Mouse (Mus musculus): ENCODE measurements around the gene Cdc45. TPM values are rescaled to one million over a fixed set of nuclear protein-coding genes. Genes with fewer than 3 reads are reported as not detected.

The Cdc45 gene
- total RNA-seq, 2 experiments from 2014 or later, result 4.0 to 4.3 TPM

DNA sequence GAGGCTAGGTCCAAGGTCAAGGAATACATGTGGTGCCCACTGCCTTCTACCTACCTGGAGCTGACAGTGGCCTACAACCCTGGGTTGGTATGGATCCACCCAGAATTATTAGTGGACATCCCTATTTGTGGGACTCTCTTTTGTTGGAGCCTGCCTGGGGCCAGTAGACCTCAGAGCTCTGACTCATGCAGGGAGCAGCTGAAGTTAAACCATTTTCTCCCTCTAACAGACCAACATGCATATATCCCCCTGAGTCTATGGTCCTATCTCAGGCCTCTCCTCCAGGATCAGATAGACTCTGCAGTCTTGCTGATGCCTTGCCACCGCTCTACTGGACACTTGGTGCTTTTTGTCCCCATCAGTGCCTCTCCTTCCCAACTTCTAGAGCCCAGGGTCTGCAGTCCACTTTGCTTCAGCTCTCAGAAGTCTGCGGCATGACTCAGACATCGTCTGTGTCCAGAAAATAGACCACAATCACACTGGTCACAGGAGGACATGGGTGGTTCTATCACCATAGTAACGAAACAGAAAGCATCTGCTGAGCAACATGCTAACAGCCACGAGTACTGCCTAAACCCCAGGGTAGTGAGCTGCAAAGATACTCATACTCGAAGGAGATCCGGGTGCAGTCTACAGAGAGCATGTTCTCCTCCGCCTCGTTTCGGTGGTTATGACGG is 16.4 kb downstream of the Cdc45 start:
- DNase-seq (ENCODE audit: low spot score in 2 of 2), result no peak

DNA sequence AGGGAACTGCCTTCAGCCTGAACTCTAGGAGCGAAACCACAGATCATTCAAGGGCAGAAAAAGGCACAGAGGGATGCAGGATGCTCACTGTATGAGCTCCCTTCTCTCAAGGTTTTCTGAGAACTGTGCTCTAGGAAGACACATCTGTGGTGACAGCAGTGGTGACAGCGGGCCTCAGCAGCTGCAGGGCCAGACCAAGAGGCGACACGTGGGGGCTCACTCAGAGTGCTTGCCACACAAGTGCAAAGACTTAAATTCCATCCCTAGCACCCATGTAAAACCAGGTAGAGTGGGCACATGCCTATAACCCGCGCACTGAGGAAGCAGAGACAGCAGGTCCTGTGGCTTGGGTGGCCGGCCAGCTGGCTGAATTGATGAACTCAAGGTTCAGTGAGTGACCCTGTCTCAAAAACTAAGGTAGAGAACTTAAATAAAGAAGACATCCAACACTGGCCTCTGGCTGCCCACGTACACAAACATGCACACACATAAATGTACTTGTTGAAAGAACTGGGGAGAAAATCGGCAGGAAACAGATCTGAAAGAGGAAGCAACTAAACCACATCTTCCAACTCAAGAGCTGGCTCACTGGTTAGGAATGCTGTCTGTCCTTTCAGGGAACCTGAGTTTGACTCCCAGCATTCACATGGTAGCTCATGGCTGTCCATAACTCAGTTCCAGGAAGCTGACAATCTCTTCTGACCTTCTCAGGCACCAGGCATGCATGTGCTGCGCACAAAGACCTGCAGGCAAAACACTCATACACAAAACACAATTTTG is 23.0 kb downstream of the Cdc45 start:
- DNase-seq (ENCODE audit: low spot score in 2 of 2), result no peak

DNA sequence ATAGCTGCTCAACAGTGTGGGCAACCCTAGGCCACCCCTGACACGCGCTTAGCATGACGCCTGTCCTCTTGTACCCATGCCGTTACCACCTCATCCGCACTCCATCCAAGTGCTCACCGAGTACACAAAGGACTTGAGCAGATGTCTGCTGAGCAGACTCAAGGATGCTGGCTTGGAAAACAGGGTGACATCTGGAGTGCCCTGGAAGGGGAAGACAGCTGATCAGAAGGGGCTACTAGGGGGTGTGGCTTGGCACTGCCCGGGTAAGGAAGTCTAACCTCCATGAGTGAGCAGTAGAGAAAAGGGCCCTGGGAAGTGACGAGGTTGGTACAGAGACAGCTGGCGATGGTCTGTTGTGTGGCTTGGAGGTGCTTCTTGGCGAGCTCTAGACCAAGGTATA is 25.1 kb downstream of the Cdc45 start:
- DNase-seq (ENCODE audit: low spot score in 2 of 2), result no peak

DNA sequence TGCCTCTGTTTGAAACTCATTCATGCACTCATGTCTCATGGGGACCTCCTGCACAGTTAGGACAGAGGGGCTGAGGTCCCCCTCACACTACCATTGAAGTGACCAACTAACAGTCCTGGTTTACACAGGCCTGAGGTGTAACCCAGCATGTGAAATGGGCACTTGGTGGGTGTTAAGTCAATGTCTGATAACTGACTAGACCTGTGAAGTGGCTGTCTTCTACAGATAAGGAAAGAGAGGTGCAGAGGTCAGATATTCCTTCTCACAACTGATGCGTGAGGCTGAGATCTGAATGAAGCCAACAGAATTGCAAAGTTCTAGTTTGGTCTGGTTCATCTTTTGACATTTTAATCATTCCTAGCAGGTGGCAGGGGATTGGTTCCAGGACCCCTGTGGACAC is 26.3 kb downstream of the Cdc45 start:
- no peak for DNase-seq (ENCODE audit: low spot score in 2 of 2)

DNA sequence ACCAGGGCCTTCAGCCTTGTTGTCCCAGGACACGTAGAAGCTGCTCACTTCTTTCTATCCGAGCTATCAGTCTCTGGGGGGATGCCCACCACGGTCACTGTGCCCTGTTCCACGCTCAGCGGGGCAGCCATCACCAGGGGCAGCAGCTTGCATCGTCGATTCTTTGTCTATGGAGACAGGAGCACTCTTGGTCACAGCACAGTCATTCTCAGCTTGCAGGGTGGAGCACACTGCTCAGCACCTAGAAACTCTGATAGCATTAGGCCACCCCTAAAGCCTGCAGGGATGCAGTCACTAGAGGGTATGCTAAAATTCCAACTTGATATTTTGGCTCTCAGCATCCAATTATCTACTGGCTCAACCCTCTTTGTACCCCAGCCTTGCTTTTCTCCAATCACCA is 26.8 kb downstream of the Cdc45 start:
- DNase-seq (ENCODE audit: low spot score in 2 of 2), result no peak

DNA sequence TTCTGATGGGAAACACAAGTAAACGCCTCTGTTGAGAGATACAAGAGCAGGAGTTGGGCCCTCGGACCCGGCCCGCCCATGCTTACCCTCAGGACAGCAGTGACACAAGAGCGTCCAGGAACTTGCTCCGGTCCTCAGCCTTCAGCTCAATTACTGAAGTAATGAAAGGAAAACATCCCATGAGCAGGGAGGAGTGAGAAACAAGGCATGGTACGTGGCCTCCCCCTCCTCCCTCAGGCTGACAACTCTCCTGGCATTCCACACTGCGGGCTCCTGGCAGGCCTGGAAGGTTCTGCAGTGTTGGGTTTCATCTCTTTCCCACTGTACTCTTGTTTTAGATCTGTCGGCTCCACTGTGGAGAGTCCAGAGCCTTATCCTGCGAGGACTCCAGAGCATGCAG is 30.0 kb downstream of the Cdc45 start:
- no peak for DNase-seq (ENCODE audit: low spot score in 2 of 2)

DNA sequence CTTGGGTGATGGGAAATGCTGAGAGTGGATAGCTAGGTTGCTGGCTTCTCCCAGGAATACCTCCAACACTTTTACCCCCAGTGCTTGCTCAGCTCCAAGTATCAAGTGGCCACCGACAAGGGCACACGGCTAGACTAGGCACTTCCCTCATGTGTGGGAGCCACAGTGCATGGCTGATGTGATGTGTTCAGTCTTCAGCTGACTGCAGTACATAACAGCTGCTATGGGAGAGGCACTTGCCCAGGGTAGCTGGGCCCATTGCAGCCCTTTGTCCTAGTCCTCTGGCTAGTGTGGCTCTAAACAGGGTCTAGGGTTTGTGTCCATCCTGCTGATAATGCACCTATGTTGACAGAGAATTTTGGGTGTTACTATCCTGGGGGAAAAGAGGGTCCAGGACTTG is 33.3 kb downstream of the Cdc45 start:
- no peak for DNase-seq (ENCODE audit: low spot score in 2 of 2)

DNA sequence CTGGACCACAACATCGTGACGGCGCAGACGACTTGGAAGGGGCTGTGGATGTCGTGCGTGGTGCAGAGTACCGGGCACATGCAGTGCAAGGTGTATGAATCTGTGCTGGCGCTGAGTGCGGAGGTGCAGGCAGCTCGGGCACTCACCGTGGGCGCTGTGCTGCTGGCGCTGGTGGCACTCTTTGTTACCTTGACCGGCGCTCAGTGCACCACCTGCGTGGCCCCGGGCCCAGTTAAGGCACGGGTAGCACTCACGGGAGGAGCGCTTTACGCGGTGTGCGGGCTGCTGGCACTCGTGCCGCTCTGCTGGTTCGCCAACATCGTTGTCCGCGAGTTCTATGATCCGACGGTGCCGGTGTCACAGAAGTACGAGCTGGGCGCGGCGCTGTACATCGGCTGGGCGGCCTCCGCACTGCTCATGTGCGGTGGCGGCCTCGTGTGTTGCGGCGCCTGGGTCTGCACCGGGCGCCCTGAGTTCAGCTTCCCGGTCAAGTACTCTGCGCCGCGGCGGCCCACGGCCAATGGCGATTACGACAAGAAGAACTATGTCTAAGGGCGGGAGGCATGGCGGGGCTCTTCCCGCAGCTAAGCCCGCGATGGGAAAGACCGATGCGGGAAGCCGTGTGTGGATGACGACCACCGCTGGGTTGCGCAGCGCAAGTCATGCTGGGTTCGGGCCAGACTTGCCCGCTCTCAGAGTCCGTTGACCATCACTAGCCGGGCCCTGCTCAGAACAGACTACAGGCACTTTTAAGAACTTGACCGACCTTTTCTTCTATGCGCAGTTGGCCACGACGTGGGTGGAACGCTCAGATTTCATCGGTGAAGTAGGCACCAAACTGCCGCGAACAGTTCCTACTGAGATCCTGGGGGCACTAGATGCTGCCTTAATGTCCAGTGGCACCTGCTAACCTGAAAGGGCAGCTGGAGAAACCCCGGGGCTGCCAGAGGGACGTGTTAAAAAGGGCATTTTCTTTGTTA is 34.4 kb downstream of the Cdc45 start:
- DNase-seq (ENCODE audit: low spot score in 2 of 2), result no peak

DNA sequence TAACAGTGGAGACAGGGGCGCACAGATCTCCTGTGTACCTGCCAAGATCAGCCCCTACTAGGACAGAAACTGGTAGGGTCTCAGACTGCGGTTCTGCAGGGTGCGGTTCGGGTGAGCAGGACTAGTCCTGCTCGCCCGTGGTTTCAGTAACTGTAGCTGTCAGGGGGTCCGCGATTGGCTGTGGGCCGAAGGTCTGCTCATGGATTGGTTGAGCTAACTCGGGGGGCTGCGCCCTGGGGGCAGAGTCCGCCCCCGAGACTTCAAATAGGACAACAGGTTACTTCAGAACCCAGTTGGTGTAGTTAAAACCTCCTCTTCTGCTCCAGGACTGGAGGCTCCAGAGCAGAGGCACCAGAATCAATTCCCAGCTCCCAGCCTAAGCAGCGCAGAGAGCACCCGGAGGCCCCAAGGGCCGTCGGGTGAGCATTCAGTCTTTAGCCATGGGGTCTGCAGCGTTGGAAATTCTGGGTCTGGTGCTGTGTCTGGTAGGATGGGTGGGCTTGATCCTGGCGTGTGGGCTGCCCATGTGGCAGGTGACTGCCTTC is 35.2 kb downstream of the Cdc45 start, which contains the start of gene Cldn5:
TSS of gene Cldn5 (plus strand) at position 292 of the 545 bp plus-strand sequence.
- DNase-seq (ENCODE audit: low spot score in 2 of 2), result no peak

DNA sequence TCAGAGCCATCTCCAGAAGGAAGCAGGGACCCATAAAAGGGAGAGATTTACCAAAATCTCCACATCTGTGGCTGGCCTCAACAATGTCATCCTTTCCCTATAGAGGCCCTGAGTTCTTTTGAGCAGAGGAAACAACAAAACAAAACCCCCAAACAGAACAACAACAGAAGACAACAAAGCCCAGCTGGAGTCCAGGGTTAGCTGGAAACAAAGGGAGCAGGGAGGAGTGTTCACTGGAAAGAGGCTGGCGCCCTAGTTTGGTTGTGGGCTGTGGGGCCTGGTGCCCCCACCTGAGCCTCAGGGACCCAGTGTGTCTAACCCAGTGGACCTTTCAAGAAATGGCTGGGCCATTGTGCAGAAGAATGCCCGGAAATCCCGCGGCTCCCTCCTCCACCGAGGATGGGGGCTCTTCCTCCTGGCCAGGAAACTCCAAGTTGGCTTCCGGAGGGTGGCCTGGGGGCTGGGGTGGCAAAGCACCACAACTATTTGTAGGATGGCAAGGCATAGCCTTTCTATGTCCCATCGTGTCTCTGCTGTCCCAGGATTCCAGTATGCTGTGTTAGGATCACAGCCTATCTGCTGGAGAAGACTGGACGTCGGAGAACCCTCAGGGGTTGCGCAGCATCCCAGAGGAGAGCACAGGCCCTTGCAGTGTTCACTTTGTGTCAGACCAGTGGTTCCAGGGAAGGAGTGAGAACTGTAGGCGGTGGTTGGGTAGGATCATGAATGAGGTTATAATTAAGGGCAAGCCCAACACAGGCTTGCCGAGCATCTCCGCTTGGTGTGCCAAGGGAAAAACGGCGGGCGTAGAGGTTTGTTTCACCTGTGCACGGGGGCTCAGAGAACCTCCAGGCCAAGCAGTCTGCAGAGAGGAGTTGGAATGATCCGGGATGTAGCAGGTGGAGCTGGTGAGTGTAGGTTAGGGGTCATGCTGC is 35.9 kb downstream of the Cdc45 start:
- DNase-seq (ENCODE audit: low spot score in 2 of 2), result no peak

DNA sequence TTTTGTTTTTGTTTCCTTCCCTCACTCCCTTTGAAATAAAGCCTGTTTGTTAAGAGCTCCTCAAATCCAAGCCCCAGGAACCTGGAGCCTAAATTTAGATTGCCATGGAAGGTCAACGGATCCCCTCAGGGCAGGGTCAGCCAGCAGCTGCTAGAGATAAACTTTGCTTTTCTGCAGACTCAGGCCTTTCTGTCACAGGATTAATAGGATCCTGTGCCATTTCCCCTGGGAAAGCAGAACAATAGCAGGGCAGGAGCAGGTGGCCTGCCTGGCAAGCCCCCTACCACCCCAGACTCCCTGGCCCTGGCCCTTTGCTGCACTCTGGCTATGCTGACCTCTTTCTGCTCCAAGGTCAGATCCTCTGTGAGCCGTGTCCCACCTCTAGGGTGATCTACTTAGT is 37.9 kb downstream of the Cdc45 start:
- no peak for DNase-seq (ENCODE audit: low spot score in 2 of 2)

DNA sequence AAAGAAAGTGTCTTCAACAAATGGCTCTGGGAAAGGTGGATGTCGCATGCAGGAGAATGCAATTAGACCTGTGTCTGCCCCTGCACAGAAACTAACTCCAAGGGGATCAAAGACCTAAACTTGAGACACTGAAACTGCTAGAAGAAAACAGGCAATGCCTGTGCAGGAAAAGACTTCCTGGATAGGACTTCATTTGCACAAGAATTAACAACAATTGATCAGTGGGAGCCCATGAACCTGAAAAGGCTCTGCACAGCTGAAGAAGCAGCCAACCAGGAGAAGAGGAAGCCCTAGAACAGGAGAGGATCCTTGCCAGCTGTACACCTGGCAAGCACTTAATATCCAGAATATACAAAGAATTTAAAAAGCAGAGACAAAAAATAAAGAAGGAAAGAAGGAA is 42.3 kb downstream of the Cdc45 start:
- no peak for DNase-seq (ENCODE audit: low spot score in 2 of 2)

DNA sequence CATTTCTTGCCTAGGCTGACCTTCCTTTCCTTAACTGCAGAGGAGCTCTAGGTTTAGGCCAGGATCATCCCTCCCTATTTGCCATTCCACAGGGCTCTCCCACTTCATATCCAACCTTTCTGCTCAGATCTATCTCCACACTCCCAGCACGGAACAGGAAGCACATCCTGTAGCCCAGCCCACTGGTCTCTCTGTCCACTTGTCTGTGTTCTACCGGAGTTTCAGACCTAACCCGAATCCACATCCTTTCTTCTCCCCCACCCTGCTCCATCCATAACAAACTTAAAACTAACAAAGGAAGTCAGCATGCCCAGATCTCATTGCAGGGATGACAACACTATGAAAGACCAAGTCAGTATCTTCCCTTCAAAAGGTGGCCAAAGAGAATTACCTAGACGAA is 45.4 kb downstream of the Cdc45 start:
- no peak for DNase-seq (ENCODE audit: low spot score in 2 of 2)

DNA sequence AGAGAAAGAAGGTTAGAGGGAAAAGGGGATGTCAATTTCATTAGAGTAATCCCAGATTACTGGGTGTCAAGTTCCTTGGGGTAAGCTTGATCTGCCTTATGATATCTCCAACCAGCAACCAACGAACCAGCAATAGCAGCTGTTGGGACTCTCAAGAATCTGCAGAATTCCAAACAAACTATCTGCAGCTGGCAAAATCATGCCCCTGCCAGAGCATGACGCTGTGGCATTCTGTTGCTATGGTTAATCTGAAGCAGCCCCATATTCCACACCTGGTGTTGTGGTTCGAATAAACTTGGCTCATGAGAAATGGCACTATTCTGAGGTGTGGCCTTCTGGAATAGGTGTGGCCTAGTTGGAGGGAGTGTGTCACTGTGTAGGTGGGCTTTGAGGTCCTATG is 48.8 kb downstream of the Cdc45 start:
- DNase-seq (ENCODE audit: low spot score in 2 of 2), result no peak

DNA sequence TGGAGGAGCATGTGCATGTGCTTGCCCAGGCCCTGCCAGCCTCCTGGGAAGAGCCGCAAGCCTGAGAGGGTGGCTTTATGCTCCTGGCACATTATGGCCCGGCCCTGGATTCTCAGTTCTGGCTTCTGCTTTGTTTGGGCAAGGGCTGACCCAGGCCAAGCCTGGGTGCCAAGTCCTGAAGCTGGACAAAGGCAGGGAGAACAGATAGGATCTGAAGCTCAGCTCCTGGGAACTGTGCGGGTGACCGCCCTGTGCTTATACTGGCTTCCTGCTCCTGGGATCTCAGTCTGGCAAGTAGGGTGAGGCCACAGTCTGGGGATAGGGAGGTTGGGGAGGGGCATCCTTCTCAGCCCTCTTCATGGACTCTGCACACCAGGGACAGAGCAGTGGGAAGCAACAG is 50.1 kb downstream of the Cdc45 start:
- DNase-seq (ENCODE audit: low spot score in 2 of 2), result no peak

DNA sequence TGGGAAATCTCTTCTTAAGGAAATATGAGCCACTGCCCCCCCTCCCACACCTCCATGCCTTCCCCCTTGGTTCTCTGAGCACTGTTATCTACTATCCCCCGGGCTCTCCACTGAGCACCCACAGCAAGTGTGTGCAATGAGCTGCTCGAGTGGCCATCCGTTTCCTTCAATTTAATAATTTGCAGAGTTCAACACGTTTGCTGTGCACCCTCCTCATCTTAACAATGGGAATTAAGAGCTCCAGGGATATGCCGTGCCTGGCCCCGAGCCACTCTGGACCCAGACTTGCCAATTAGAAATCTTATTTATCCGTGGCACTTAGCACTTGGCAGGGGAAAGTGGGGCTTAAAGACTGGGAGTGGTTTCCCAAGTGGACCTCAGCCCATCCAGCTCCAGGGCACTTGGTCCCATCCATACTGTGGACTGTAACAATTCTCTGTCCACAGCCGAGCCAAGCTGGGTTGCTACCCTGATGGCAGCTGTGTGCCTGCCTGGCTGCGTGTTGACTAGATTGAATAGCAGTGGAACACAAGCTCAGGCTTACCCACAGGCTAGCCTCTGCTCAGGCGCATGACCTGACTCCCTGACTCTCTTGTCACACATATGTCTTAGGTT is 59.8 kb downstream of the Cdc45 start:
- DNase-seq (ENCODE audit: low spot score in 2 of 2), result no peak

DNA sequence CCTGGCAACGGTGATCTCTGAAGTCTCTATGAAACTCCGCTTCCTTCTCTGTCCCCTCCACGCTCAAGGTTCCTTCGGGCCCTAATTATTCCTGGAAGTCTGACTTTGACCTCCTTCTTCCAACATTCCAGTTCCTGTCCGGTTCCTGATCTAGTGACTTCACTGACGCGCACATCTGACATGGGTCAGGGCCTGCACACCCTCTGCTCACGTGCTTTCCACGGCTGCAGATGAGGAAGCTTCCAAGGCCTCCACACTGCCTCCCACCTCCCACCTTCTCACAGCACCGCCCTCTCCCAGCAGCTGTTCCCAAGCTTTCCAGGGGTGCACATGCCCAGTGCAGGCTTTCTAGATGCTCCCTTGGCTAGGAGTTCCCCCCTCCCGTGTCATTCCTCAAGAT is 60.7 kb downstream of the Cdc45 start:
- DNase-seq (ENCODE audit: low spot score in 2 of 2), result no peak

DNA sequence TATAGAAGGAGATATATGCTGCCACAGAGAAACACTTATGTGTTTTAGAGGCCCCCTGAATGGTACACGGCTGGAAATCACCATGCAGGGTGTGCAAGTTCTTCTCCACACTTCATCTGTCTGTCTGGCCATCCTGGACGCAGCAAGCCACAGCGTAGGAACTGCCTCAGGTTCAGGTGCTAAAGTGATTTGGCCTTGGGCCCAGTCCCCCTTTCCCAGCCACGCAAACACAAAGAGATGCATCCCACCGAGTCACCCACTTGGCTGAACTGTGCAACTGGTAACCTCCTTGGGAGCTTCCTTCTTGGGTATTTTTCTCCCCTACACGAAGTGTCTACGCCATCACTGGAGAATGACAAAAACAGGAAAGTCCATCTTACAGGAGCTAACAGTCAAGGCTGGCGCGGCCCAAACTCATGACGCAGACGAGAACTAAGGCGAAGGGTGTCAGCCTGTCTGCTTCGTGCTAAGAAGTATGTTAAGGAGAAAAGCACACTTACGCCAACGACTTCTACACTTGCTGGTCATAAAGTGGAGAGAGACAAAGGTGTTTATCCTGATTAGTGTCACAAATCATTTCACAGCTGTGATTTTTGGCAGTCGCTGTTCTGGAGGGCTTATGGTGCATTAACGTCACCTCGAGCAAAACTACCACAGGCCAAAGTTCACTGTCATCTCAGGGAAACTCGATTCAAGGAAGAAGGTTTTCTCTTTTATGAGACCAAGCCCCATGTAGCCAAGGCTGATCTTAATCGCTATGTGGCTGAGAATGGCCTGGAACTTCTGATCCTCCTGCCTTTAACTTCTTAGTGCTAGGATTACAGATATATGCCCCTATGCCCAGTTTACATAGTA is 65.3 kb downstream of the Cdc45 start:
- no peak for DNase-seq (ENCODE audit: low spot score in 2 of 2)

DNA sequence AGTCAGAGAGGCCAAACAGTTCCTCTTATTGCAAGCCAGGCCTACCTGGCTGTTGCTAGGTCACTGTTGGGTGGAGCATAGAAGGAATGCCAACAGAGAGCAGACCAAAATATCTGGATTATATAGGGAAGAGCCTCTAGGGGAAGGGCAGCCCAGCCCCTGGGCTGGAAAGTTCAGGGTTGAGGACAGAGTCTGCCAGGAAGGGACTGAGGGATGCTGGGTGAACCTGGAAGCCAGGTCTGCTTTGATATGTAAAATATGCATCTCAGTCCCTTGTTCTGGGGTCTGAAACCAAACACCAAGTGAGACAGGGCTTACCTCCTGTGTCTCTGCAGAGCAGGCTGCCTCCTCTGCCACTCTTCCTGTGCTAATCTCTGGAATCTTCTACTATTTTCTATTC is 73.5 kb downstream of the Cdc45 start:
- DNase-seq (ENCODE audit: low spot score in 2 of 2), result no peak

Data from layer of hippocampus, postnatal 10 days (tissue).